Mouse (Mus musculus): Measurements from ENCODE around the gene Nfkbiz.

The Nfkbiz gene

DNA sequence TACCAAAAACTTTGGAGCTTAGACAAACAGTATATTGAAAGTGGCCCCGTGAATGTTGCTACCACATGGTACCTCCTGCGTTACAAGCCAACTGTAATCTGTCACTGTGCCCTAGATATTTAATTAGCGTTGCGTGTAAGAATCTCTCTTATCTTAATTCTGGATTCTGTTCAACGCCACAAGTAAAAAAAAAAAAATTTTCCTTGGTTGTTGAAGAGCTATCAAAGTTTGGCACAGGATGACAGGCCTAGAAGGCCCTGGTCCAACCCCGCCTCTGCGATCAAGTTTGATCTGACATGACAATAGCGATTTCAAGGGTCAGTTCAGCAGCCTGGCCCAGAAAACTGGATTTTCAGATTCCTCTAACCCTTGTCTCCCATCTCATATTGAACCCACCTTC lies 6.1 kb downstream of the Nfkbiz start:
- DNase-seq (ENCODE audit: extremely low read depth, low read depth): no peak

DNA sequence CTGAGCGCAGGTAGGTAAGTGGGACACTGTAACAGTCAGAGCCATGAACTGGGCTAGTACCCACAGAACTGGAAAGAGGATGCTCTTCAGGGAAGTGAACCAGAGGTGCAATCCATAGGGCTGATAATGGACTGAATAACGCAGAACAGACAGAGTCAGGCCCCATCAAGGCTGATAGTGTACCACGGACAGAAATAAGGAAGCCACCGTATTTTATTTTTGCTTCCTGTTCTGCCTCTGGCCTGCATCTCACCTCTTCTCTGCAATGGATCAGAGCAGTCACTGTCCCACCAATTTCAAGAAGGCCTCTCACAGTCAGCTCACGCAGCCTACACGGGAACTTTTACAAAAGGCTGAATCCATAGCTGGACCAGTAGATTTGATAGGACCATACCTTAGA lies 6.7 kb downstream of the Nfkbiz start:
- no peak for DNase-seq (ENCODE audit: extremely low read depth, low read depth)

DNA sequence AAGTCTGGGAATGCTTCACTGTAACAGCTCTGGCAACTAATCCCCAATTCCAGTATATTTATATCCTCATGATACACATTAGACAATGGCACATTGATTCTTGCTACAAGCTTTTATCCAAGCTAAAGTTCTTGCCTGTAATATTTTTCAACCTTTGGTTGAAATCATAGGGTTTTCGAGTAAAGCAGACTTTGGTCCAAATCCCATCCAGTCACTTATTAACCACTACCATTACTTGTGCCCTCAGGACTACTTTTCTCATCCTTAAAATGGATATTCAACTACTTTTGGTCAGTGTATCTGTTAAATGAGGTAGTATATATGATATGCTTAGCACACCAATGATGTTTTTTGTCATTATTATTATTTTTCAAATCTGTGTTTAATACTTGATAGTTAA lies 7.2 kb downstream of the Nfkbiz start:
- no peak for DNase-seq (ENCODE audit: extremely low read depth, low read depth)

DNA sequence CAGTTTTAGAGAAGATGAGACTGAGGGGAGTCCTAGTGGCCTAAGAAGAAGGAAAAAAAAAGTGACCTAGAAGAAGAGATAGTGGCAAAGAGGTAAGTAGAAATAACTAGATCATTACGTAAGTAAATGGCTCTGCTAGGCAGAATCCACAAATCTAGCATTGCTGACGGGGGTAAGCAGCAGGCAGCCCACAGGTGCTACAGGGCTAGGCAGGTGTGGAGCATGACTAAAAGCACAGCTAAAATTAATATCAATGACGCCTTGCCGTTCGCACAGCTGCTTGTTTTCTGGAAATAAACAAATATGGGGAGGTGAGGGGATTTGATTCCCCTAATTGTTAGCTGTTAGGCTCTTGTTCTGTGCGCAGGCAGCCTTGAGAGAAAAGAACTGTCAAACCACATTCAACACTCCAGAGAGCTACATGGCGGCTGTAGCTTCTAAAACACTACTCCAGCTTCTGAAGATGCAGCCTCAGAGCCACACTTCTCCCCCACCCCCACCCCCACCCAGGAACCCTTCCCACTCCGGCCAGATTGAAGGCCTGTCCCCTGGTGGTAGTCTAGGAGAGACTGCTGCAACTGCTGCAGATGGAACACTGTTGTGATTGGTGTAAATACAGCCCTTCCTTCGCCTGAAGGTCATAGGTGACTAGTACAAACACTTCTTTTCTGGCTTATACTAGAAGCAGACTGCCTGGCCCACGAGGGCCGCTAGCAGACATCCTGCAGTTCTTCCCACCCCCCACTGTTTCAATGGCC lies 15.1 kb downstream of the Nfkbiz start:
- no peak for DNase-seq (ENCODE audit: extremely low read depth, low read depth)

DNA sequence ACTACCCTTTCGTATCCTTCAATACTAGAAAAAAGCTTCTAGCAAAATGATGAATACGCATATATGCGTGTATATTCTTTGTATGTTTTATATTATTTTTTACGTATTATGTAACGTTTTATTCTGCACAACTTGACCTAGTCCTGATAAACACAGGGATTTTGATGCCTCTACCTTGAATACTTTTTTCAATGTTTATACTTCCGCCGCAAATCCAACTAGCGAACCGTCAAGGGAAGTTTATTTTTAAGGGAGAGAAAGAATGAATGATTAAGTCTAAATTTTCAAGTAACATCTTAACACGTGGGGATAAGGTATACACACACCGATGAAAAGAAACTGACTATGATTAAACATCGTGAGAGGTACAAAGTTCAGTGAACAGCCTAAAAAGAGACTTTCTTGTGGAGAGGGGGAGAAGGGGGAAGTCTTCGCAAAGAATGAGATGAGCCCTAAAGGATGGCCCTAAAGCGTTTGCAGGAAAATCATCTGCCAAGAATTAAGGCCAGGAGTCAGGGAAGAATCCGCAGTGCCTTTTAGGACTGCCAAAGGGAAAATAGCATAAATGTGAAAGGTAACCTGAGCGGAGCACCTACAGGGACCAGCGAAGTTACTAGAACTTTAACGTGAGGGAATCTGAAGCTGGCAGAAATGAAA lies 15.8 kb downstream of the Nfkbiz start:
- DNase-seq (ENCODE audit: extremely low read depth, low read depth): no peak

DNA sequence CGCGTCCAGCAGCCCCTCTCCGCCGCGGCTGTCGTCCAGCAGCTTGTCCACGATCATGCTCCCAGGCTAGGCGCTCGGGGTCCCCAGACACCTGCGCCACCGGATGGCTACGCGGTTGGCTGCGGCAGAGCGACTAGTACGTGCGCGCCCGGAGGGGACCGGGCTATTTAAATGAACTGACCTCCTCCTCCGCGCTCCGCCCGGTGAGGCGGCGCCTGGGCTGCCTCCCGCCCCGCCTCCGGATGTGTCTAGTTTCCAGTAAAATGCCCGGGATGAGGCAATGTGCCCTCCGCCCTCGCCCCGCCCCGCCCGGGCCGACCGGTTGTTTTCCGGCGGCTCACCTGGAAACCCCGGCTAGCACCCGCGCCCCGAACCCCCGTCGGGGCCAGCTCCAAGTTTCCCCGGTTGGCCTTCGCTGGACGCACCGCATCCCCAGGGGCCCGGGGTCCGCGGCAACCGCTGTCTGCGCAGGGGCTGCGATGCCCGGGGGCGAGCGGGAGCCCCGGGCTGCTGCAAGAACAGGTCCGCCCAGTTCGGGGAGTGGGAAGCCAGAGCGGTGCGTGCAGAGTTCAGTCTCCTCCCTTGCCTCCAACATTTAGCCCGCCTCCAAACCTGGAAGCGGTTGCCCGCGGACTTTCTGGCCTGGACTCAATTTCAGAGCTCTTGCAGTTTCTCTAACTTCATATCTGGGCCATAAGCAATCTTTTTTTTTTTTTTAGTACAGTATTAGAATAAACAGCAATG lies 16.5 kb downstream of the Nfkbiz start:
- DNase-seq (ENCODE audit: extremely low read depth, low read depth): peak; percentile 75

DNA sequence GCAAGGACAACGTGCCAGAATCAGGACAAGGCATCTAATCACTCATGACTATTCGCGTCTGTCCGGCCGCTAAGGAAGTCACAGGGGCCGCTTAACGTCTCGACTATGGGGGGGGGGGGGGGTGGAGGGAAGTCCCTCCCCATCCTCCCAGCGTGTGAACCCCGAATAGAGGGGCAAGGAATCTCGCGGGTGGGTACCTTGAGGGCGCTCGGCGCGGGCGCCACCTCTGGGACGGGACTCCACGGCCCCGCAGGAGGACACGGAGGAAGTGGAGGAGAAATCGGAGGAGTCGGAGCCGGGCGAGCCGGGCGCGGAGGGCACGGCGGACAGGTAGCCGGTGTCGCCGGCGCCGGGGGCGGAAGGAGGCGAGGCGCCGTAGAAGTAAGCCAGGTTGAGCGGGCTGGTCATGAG lies 17.1 kb downstream of the Nfkbiz start:
- DNase-seq (ENCODE audit: extremely low read depth, low read depth): no peak

DNA sequence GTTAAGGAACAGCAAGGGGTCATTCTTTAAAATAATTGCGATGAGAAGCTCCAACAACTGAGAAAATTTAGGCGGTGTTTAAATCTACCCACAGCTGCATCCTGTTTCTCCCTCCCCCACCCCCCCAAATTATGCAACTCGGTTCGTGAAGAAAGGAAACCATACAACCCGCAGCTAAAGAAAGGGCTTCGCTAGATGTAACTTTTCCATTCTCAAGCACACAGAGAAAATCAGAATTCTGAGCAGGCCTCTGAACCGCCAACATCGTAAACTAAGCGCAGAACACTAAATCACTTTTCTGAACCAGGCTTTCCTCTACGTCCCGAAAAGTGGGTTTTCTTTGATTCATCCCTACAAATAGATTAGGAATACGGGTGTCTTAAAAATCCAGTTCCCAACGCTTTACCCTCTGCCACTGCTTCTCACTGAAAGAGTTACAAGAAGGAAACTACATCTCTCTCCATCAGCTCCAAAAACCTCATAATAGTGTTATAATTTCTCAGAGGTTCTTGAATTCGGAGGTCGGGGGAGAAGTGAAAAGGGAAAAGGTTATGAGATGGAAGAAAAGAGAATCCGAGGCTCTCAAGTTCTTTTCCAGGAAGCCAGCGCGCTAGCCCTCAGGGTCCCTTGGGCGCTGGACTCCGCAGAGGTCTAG lies 17.7 kb downstream of the Nfkbiz start:
- DNase-seq (ENCODE audit: extremely low read depth, low read depth): no peak

DNA sequence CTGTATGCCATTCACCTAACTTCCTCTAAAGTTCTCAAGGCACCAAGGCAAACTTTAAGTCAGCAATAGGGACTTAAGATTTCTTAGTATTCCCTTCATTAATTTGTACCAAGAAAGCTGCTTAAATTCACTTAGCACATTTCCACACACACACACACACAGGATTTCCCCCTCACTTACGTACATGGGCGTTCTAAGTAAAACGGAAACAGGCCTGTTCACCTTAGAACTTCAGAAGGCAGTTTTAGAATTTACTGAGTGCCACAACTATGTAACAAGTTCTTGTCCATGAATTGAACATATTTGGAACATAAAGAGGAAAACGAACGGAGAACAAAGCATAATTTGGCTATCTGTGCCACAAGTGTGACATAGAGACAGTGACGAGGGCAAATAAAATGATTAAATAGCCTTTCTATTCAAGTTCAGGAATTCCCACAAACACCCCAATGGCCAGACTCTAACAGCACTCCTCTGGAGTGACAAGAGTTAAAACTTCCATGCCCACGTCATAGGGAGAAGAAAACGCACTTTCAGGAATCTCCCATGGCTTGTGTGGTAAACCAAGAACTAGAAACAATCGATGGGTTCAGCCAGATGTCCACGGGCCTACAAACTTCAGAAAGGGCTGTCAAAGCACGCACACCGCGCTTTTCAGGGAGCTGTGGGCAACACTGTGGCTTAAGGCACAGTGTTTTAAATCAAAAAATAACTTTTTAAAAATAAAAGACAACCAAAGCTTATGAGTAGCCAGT lies 18.4 kb downstream of the Nfkbiz start:
- no peak for DNase-seq (ENCODE audit: extremely low read depth, low read depth)

DNA sequence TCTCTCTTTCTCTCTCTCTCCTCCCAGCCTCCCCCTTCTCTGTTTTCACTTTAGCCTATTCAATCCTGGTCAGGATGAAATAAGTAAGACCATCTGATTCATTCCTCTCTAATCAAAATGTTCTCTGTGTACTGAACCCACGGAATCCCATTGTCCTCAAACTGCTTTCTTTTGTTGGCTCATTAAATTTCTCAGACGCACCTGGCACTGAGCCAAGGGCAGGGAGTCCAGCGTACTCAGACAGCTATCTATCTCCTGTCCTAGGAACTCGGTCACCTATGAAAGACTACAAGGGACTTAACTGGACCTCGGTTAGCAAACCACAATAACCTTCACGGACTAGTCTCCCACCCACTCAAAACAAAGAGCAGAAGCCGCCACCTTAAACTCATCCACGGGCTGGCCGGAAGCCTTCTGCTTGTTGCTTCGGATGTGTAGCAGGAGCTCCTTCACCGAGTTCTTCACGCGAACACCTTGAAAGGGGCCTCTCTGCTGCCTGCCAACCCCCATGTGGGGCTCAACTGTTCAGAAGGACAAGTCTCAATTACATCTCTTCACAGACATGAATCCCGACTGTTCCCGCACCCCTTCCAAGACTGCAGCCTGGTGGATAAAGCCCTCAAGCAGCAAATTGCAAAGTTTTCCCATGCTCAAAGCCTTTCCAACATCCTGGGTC lies 19.4 kb downstream of the Nfkbiz start:
- DNase-seq (ENCODE audit: extremely low read depth, low read depth): no peak

DNA sequence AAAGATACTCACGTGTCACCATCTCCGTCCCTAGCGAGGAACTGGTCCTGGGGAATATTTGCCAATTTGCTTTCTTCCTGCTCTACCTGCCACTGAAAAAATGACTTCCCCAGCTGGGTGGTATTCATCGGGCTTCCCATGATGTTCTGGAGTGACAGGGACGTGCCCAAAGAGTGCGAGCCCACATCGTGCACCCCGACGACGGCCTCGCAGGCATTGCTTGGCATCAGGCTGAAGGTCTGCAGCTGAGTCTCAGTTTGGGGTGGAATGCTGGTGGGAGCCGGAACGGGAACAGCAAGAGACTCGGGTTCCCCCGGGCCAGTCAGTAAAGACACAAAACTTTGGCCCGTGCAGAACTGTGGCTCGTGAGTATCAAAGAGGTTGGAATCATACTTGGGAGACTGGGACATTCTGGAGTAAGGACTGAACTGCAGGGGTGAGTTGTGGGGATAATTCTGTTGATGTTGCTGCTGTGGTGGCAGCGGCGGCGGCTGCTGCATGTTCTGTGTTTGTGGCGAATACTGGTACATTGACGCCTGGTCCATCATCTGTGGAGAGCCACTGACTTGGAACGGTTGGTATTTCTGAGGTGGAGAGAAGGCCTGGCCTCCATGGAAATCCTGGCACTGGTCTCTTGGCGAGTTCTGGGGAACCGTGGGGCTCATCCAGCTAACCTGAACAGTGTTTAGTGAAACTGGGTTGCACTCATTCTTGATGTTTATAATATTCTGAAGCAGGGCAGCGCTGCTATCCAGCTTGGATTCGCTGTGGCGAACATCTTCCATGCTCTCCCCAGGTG lies 20.8 kb downstream of the Nfkbiz start:
- no peak for DNase-seq (ENCODE audit: extremely low read depth, low read depth)

DNA sequence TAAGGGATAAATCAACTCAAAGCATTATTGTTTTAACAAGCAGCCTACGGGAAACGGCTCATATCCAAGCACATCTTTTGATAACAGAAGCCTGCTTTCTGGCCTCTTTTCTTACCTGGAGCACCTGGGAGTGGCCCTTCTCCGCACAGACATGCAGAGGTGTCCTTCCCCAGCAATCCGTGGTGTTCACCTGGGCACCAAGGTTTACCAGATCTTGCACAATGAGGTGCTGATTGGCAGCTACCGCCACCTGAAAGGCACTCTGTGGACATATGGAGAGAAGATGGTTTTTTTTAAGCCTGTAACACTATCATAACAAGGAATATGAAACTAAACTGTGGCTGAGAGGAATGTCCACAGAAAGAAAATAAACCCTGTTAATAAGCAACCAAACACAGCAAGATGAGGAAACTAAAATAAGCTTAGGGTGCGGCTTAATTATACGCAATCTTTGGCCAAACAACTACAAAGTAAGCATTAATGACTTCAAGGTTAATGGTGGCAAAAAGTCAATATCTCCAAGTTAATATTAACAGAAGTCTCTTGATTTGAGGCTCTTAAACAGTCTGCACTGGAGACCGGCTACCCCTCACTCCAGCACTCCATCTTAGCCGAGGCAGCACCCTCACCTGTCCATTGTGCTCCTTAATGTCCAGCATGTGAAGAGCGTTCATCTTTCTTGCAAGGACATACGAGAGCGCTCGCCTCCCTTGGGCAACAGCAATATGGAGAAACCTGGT lies 22.3 kb downstream of the Nfkbiz start:
- no peak for DNase-seq (ENCODE audit: extremely low read depth, low read depth)

DNA sequence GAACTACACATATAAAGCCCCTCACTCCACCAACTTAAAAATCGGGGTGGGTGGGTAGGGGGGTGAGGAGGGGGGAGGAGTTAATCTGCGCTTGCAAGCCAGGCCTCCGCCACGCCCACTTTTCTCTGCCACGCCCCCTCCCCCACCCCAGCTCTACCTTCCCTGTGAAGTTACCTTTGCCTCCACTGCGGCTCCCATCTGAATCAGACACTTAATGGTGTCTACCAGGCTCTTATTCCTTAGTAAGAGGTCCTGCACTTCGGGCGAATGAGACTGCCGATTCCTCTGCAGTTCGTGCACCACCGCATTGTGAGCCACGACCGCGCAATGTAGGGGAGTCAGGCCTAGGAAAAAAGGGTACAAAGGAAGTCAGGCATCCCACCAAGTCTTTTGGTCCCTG lies 23.2 kb downstream of the Nfkbiz start:
- DNase-seq (ENCODE audit: extremely low read depth, low read depth): no peak

DNA sequence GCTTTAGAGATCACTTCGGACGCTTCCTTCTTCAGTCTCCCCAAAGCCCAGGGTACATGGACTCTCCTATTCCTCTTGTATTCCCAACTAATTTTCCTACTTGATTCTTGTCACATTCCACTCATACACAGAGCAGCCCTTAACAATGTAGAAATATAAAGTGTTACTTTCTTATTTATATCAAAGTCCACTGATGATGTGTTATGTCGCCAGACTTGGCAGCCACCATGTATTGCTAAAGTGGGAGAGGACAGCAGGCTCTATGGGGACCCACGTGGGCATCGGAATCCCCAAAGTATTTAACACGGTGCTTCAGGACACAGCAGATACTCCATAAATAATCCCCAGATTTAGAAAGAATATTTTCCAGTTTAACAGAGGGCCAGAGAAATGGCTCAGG lies 24.0 kb downstream of the Nfkbiz start:
- DNase-seq (ENCODE audit: extremely low read depth, low read depth): no peak

DNA sequence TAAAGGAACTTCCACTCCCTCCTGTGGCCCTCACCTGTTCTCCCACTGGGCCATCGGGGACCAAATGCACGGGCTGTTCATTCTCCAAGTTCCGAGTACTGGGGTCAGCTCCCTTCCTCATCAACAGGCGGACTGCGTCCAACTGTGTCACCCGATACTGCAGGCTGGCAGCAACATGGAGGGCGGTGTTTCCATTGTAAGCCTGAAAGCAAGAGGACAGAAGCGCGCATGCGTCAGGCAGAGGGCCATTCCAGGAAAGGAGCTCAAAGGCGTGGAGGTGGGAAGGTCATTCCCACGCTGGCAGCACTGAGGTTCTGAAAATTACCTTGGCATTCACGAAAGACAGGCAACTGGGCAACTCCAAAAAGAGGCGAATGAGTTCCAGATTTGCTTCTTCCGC lies 24.8 kb downstream of the Nfkbiz start:
- no peak for DNase-seq (ENCODE audit: extremely low read depth, low read depth)

DNA sequence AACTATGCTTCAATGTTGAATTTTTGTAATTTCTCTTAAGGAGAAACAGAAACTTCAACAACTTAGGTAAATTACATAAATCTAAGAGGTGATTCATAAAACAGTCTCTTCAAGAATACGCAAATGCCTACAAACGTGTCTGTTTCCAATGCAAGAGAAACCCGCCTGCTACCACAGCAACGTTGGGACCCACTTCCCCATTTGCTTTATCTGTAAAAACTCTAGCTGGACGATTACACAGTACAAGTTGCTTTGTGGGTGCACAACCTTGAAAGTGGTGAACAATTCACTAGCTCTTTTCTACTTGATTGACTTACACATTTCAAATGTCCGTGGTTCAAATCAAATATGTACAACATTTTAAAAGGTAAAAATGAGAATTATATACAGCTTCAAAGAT lies 26.9 kb downstream of the Nfkbiz start:
- peak; percentile 71 for DNase-seq (ENCODE audit: extremely low read depth, low read depth)

DNA sequence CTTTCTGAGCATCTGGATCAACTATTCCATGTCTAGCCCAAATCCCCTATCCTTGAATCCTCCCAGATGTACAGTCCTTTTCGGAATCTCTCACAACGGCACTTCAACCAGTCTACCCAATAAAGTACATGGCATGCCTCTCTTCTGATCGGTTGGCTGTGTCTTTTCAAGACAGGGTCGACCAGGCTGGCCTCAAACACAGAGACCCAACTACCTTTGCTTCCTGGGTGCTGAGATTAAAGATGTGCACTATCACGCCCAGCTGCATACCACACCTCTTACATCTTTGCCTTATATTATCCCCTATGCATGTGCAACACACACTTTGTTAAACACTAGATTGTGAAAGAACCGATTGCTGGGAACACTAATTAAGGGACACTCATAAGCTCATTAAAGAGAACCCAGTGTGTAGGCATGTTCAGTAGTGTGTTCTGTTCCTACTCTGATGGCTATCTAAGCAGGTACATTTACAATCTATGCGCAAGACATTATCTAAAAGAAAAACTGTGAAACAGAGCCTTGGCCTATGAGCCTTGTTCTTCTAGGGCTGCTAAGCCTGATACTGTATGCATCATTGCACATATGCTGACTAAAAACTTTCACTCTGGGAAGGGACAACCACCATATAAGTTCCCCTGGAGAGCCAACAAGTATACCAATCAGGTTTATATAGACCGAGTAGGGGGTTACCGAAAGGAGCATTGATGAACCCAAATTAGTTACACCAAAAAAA lies 28.8 kb downstream of the Nfkbiz start:
- no peak for DNase-seq (ENCODE audit: extremely low read depth, low read depth)

DNA sequence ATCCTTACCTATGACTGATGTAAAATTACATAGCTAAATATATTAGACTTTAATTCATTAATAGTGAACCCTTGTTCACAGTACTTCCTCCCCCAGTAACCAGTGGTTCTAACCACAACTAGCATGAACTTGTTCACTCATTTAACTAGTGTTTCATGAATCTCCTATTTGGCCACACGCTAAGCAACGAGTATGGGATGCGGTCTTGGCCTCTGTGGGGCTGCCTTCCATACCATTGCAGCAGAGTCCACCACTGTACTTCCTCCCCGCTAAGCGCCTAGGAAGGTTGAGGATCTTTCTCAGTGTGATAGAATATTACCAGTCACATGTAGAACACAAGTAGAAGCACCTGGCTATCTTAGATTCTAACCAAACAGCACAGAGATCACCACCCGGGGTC lies 29.4 kb downstream of the Nfkbiz start:
- no peak for DNase-seq (ENCODE audit: extremely low read depth, low read depth)

All from MEL-GATA-1-ER (cell line).